Mouse (Mus musculus) mature B cell (primary cell): ENCODE measurements around the gene Dynlt1c.
"Not testable (repeated sequence)": the region's sequence is repeated elsewhere in the genome, so short reads cannot be mapped to it uniquely, and the experiment has no call there.

Experiments used
- in situ Hi-C: fragments of 300-500 bp; cut with MboI; formaldehyde crosslinking; loops from 2 replicates; pipeline ENCODE4 v1.14.3; 2019

Dynlt1c gene

GRCm38 (mm10) chr17:6601204-6601911 lies at the start of gene Dynlt1c:
Gene Dynlt1c, plus strand, starts transcription at chr17:6601671.
- in situ Hi-C loops = not testable (repeated sequence)

- in situ Hi-C loops = not testable (repeated sequence)
Observed at GRCm38 (mm10) chr17:6553798-6554197, 47.7 kb upstream of the Dynlt1c start.

- in situ Hi-C loops = not testable (repeated sequence)
Observed at GRCm38 (mm10) chr17:6554243-6554642, 47.2 kb upstream of the Dynlt1c start.

GRCm38 (mm10) chr17:6559447-6560133 lies 41.9 kb upstream of the Dynlt1c start:
- in situ Hi-C loops = not testable (repeated sequence)

GRCm38 (mm10) chr17:6564866-6565265 lies 36.6 kb upstream of the Dynlt1c start:
- in situ Hi-C loops = not testable (repeated sequence)

- in situ Hi-C loops = not testable (repeated sequence)
Observed at GRCm38 (mm10) chr17:6567908-6568307, 33.6 kb upstream of the Dynlt1c start.

GRCm38 (mm10) chr17:6571296-6571695 lies 30.2 kb upstream of the Dynlt1c start:
- in situ Hi-C loops = not testable (repeated sequence)

- in situ Hi-C loops = not testable (repeated sequence)
Observed at GRCm38 (mm10) chr17:6572202-6572601, 29.3 kb upstream of the Dynlt1c start.

GRCm38 (mm10) chr17:6575376-6575775 lies 26.1 kb upstream of the Dynlt1c start:
- in situ Hi-C loops = not testable (repeated sequence)

- in situ Hi-C loops = not testable (repeated sequence)
Observed at GRCm38 (mm10) chr17:6588672-6589071, 12.8 kb upstream of the Dynlt1c start.

GRCm38 (mm10) chr17:6592109-6592508 lies 9.4 kb upstream of the Dynlt1c start:
- in situ Hi-C loops = not testable (repeated sequence)

- in situ Hi-C loops = not testable (repeated sequence)
Observed at GRCm38 (mm10) chr17:6593896-6594295, 7.6 kb upstream of the Dynlt1c start.

GRCm38 (mm10) chr17:6595776-6596497 lies 5.5 kb upstream of the Dynlt1c start:
- in situ Hi-C loops = not testable (repeated sequence)

GRCm38 (mm10) chr17:6598356-6598755 lies 3.1 kb upstream of the Dynlt1c start:
- in situ Hi-C loops = not testable (repeated sequence)

- in situ Hi-C loops = not testable (repeated sequence)
Observed at GRCm38 (mm10) chr17:6600216-6600911, 1.1 kb upstream of the Dynlt1c start.

- in situ Hi-C loops = not testable (repeated sequence)
Observed at GRCm38 (mm10) chr17:6602205-6602604, 734 bp downstream of the Dynlt1c start.

GRCm38 (mm10) chr17:6605347-6605746 lies 3.9 kb downstream of the Dynlt1c start:
- in situ Hi-C loops = not testable (repeated sequence)

GRCm38 (mm10) chr17:6613524-6613923 lies 12.1 kb downstream of the Dynlt1c start:
- in situ Hi-C loops = not testable (repeated sequence)

GRCm38 (mm10) chr17:6614316-6614715 lies 12.8 kb downstream of the Dynlt1c start:
- in situ Hi-C loops = not testable (repeated sequence)

GRCm38 (mm10) chr17:6616731-6617130 lies 15.3 kb downstream of the Dynlt1c start:
- in situ Hi-C loops = not testable (repeated sequence)

GRCm38 (mm10) chr17:6617689-6618400 lies 16.4 kb downstream of the Dynlt1c start:
- in situ Hi-C loops = not testable (repeated sequence)
